In the genomic region with DNA sequence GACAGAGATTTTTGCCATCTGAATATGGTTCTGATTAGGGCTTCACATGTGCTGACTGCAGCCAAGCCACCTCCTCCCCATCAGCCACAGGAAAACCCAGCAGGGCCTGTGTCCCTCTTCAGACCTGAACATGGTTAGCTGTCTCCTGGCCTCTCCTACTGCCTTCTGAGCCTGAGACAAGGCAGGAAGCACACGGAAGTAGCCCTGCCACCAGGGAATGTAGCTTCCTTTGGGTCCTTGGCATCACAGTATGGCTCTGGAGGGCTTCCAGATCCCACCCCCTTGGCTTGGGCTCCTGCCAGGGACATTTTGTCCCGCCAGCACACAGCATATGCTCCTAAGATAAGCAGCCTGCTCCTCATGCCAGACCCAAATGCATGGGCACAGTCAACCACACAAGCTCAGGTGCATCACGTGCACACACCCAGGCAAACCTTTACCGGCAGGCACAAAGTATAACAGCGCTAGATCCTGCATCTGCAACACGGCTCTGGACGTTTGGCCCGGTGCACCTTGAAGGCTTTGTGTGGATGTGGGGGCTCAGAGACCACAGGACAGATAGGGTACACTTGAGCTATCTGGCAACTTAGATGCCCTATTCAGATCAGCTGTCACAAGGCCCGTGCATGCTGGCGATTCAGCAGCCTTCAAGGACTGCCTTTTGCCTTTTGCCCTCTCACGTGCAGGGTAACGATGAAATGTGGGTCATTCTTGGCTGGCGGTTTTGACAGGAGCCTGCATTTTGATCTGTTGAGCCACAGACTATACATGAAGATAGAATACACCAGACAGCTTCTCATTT, we compare ENCODE assay signal across 10 mouse cellular contexts. TPM values are rescaled to one million over a fixed set of nuclear protein-coding genes. Genes with fewer than 3 reads are reported as not detected.
DNase-seq lines count a peak whose midpoint lies in the region; ATAC-seq and TF ChIP-seq lines count a peak whose summit lies in the region.
"Had no signal": no experiment of that assay in that cellular context is flagged by ENCODE, and none has a peak within 500 bp of the region (broad histone marks: within the 10 kb centered on the region; RNA-seq: fewer than 3 reads in every experiment).

No protein-coding gene starts in this region.

- no peak for ATAC-seq in midbrain, postnatal 0 days (ENCODE audit: low FRiP score)
- ATAC-seq in midbrain, embryonic 15.5 days (replicated peaks), result no peak
- ATAC-seq in heart, postnatal 0 days (ENCODE audit: insufficient read depth, low read depth), result peak; percentile 89

- TF ChIP-seq CTCF in midbrain, postnatal 0 days (IDR thresholded peaks at IDR 0.05), result no peak
- TF ChIP-seq CTCF in heart, postnatal 0 days (IDR thresholded peaks at IDR 0.05; ENCODE audit: low read depth), result peak; percentile 17; the same call in 1 of the 2 replicates

- no peak overlapping the region for H3K4me2 ChIP-seq in midbrain, postnatal 0 days (ENCODE audit: low read depth, low read length, poor library complexity, severe bottlenecking)
- no peak overlapping the region for H3K4me2 ChIP-seq in midbrain, embryonic 15.5 days
- H3K4me2 ChIP-seq in heart, postnatal 0 days (ENCODE audit: low read depth, low read length), result no peak overlapping the region
- H3K4me2 ChIP-seq: limb, embryonic 13.5 days had no signal

- H3K4me1 ChIP-seq in midbrain, postnatal 0 days (ENCODE audit: insufficient read depth, low read length), result no peaks in the 10 kb centered on the region
- peaks cover 6% of the 10 kb centered on the region; the same call in 1 of the 2 replicates for H3K4me1 ChIP-seq in midbrain, embryonic 15.5 days
- peaks cover 51% of the 10 kb centered on the region for H3K4me1 ChIP-seq in heart, postnatal 0 days (ENCODE audit: control insufficient read depth, insufficient read depth)

- no peak overlapping the region for H3K27ac ChIP-seq in midbrain, postnatal 0 days (ENCODE audit: low read depth, low read length)
- no peak overlapping the region for H3K27ac ChIP-seq in midbrain, embryonic 15.5 days
- H3K27ac ChIP-seq in heart, postnatal 0 days (ENCODE audit: low read depth), result peak overlapping the region; percentile 95
- H3K27ac ChIP-seq: limb, embryonic 13.5 days had no signal

- peak; percentile 60 for DNase-seq in midbrain, postnatal 0 days (ENCODE audit: low spot score)
- DNase-seq in cerebellum, postnatal 14 days, result peak; percentile 97 to 99
- DNase-seq in heart, postnatal 0 days (ENCODE audit: low spot score), result peak; percentile 89
- DNase-seq in left cerebral cortex, adult 8-10 months (ENCODE audit: low spot score in 2 of 2), result peak; percentile 71 to 86
- DNase-seq in right cerebral cortex, postnatal 10 days (ENCODE audit: low spot score in 2 of 2), result peak; percentile 85 to 89
- DNase-seq in thymus, postnatal 0 days (ENCODE audit: low spot score), result no peak
- no peak for DNase-seq in retina, embryonic 14.5 days (ENCODE audit: low spot score)

- WGBS in midbrain, postnatal 0 days, result 75% methylated on average over 13 of the region's 13 CpGs
- WGBS in midbrain, embryonic 15.5 days, result 72% methylated on average over 13 of the region's 13 CpGs
- 22% methylated on average over 13 of the region's 13 CpGs for WGBS in heart, postnatal 0 days

- H3K9ac ChIP-seq in midbrain, postnatal 0 days (replicated peaks; ENCODE audit: low read length, poor library complexity, severe bottlenecking), result no peak overlapping the region
- no peak overlapping the region for H3K9ac ChIP-seq in midbrain, embryonic 15.5 days
- peak overlapping the region; percentile 7; the same call in 1 of the 2 replicates for H3K9ac ChIP-seq in heart, postnatal 0 days (replicated peaks; ENCODE audit: low read depth, low read length)
- H3K9ac ChIP-seq: limb, embryonic 13.5 days had no signal

- H3K4me3 ChIP-seq in midbrain, postnatal 0 days (ENCODE audit: low read depth, low read length), result no peak overlapping the region
- H3K4me3 ChIP-seq in midbrain, embryonic 15.5 days, result no peak overlapping the region
- no peak overlapping the region for H3K4me3 ChIP-seq in heart, postnatal 0 days (ENCODE audit: low read depth, low read length)
- H3K4me3 ChIP-seq: limb, embryonic 13.5 days had no signal

- 0 out of 2 replicates have a peak, but pooled peaks cover 4% of the 10 kb centered on the region for H3K36me3 ChIP-seq in midbrain, postnatal 0 days (ENCODE audit: insufficient read depth, low read length)
- no peaks in the 10 kb centered on the region for H3K36me3 ChIP-seq in midbrain, embryonic 15.5 days (replicated peaks)
- H3K36me3 ChIP-seq in heart, postnatal 0 days (replicated peaks; ENCODE audit: control insufficient read depth, insufficient read depth, low read length), result no peaks in the 10 kb centered on the region; the same call in 1 of the 2 replicates
- H3K36me3 ChIP-seq: limb, embryonic 13.5 days had no signal

- H3K27me3 ChIP-seq in midbrain, postnatal 0 days (ENCODE audit: insufficient read depth, low read length), result no peaks in the 10 kb centered on the region
- H3K27me3 ChIP-seq in midbrain, embryonic 15.5 days (replicated peaks), result no peaks in the 10 kb centered on the region
- no peaks in the 10 kb centered on the region for H3K27me3 ChIP-seq in heart, postnatal 0 days (ENCODE audit: control insufficient read depth, insufficient read depth, low read length)
- H3K27me3 ChIP-seq: limb, embryonic 13.5 days had no signal

- peak; percentile 100 for TF ChIP-seq EP300 in heart, postnatal 0 days (IDR thresholded peaks at IDR 0.05; ENCODE audit: low read depth)

- H3K9me3 ChIP-seq in midbrain, postnatal 0 days (ENCODE audit: low read length), result no peaks in the 10 kb centered on the region
- no peaks in the 10 kb centered on the region for H3K9me3 ChIP-seq in midbrain, embryonic 15.5 days
- no peaks in the 10 kb centered on the region for H3K9me3 ChIP-seq in heart, postnatal 0 days (replicated peaks; ENCODE audit: control insufficient read depth, low read length)
- H3K9me3 ChIP-seq: limb, embryonic 13.5 days had no signal

RNA-seq across cellular contexts. Expression of gene Rcvrn, which starts 27.4 kb away (rescaled TPM):
- not detected in 2 replicates for total RNA-seq in midbrain, postnatal 0 days (2014; rRNA removed)
- not detected in 2 replicates for polyA plus RNA-seq in midbrain, postnatal 0 days (2015; fragmentation: Nextera tagmentation; extraction: Ambion mirVana)
- not detected in 2 replicates for polyA plus RNA-seq in midbrain, embryonic 15.5 days (2015; fragmentation: Nextera tagmentation; extraction: Ambion mirVana)
- not detected in 2 replicates for total RNA-seq in heart, postnatal 0 days (2014; rRNA removed; ENCODE audit: low replicate concordance)
- polyA plus RNA-seq in heart, postnatal 0 days (2015; fragmentation: Nextera tagmentation; extraction: Ambion mirVana), result not detected in 2 replicates
- total RNA-seq in left cerebral cortex, adult 8-10 months (2022), result 1 to 10 TPM in 2 of 4 experiments, under 1 TPM in 2; 0.72 to 2.4 (median 1.0) TPM
- polyA plus RNA-seq in thymus, postnatal 0 days (2015; fragmentation: Nextera tagmentation; extraction: Ambion mirVana), result 0.45 and 0.74 TPM in 2 replicates
- polyA plus RNA-seq: limb, embryonic 13.5 days; spleen, adult 2 months had no signal

Comparison
In these comparisons a context has a peak if more than half of its experiments do, and no peak if none do; other contexts are left out.
1. DNase-seq: peak in midbrain, postnatal 0 days (single experiment), cerebellum, postnatal 14 days (2 of 2), heart, postnatal 0 days (single experiment), left cerebral cortex, adult 8-10 months (2 of 2) and right cerebral cortex, postnatal 10 days (2 of 2); none in thymus, postnatal 0 days (single experiment) and retina, embryonic 14.5 days (single experiment).